Mouse (Mus musculus) small intestine, adult 2 months (tissue): ENCODE measurements around the gene Pkhd1. TPM values are rescaled to one million over a fixed set of nuclear protein-coding genes. Genes with fewer than 3 reads are reported as not detected.
A peak's percentile ranks its signal among the peaks of the same experiment; 100 is the strongest.

Experiments
- H3K27ac ChIP-seq: fragments of 200-500 bp; 2 replicates; pipeline ENCODE4 v1.5.1; 2012; ENCODE audit warnings: low read depth, low read length, control low read depth, inconsistent platforms; ENCODE audit not compliant: insufficient read depth
- H3K27me3 ChIP-seq: fragments of 200-500 bp; 2 replicates; pipeline ENCODE4 v1.6.1; 2012; ENCODE audit warnings: mild to moderate bottlenecking, moderate library complexity, low read length, inconsistent platforms; ENCODE audit not compliant: control insufficient read depth, insufficient read depth
- H3K36me3 ChIP-seq: fragments of 200-500 bp; 2 replicates; pipeline ENCODE4 v1.6.1; 2012; ENCODE audit warnings: mild to moderate bottlenecking, low read length, control low read depth, inconsistent platforms; ENCODE audit not compliant: control insufficient read depth, insufficient read depth
- H3K4me1 ChIP-seq: fragments of 200-500 bp; 2 replicates; pipeline ENCODE4 v1.6.1; 2012; ENCODE audit warnings: low read length, inconsistent platforms, mixed read lengths; ENCODE audit not compliant: control insufficient read depth, insufficient read depth, insufficient read length
- H3K4me3 ChIP-seq: fragments of 200-500 bp; 2 replicates; pipeline ENCODE4 v1.5.1; 2012; ENCODE audit warnings: low read depth, mild to moderate bottlenecking, control low read depth, inconsistent platforms, low read length, moderate library complexity
- CTCF ChIP-seq: fragments of 200-500 bp; IDR thresholded peaks from 2 replicates; pipeline ENCODE4 v1.5.1; 2012; ENCODE audit warnings: low read depth, mild to moderate bottlenecking, control low read depth, inconsistent platforms, low read length, moderate library complexity, mixed read lengths; ENCODE audit not compliant: insufficient replicate concordance, insufficient read length; ENCODE audit errors: extremely low read depth
- POLR2A ChIP-seq: fragments of 200-500 bp; IDR thresholded peaks from 2 replicates; pipeline ENCODE4 v1.6.1; 2012; ENCODE audit warnings: low read depth, mild to moderate bottlenecking, control low read depth, inconsistent platforms, low read length, moderate library complexity
- whole genome bisulfite sequencing: fragments of 180-500 bp; shearing (Covaris S2); methylation state at CpG from one replicate; pipeline ENCODE4 v1.1.7; 2018; 5-methylcytosine and 5-hydroxymethylcytosine counted together
- polyA plus RNA-seq: library from polyadenylated mRNA; depleted of rRNA; stranded (reverse); fragments of >200 nt; gene quantifications from 2 replicates; pipeline ENCODE4 v1.2.3, GENCODE M21; 2012

Gene Pkhd1
- polyA plus RNA-seq, 1 experiment, result 0.03 TPM

DNA sequence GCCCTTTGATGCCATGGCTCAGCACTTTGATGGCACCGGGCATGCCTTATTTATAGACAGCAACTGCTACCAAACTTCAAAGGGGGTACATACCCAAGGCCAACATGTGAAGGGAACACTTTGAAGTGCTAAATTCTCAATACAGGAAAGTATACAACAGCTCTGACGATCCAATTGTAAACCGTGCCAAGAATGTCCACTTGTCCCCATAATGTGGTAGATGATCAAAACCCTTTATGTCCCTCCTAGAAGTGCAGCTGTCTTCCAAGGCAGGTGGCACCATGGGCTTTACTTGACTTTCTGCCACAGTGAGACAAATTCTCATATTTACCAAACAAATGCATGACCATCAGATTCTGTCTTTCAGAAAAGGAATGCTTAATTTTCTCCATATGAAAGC lies 6.7 kb upstream of the Pkhd1 start:
- 91% methylated on average over 3 of the region's 3 CpGs for WGBS
- Histone ChIP-seq H3K36me3 (no peaks in the 10 kb centered on the region), H3K27me3 (no peaks in the 10 kb centered on the region), H3K27ac (no peak overlapping the region), H3K4me3 (no peak overlapping the region), H3K4me1 (no peaks in the 10 kb centered on the region)
- TF ChIP-seq POLR2A (no peak), CTCF (no peak)

- H3K4me1 ChIP-seq, result no peaks in the 10 kb centered on the region
- H3K27ac ChIP-seq, result no peak overlapping the region
- no peak for TF ChIP-seq CTCF
- no peak for TF ChIP-seq POLR2A
- H3K36me3 ChIP-seq, result no peaks in the 10 kb centered on the region
- 78% methylated on average over 4 of the region's 4 CpGs for WGBS
- H3K4me3 ChIP-seq, result no peak overlapping the region
- no peaks in the 10 kb centered on the region for H3K27me3 ChIP-seq
Measured at GRCm38 (mm10) chr1:20623375-20623774, 5.5 kb upstream of the Pkhd1 start.

DNA sequence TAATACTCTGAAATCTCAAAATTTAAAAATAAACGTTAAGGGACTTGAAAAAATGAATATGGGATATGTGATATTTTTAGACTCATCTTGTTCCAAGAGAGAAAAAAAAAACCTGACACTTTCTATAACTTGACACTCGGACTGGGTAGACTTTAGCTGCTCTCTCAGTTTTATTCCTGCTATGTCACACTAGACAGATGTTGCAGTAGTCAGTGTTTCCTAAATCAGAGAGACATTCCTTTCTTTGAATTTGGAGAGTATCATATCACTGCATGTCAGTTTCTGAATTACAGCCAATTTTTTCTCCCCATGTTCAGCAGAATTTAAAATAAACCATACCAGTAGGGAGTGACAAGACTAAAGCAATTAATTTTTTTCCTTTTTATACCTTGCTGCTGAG lies 2.7 kb upstream of the Pkhd1 start:
- WGBS, result 62% methylated on average over 2 of the region's 2 CpGs

GRCm38 (mm10) chr1:20619363-20619762 lies 1.5 kb upstream of the Pkhd1 start:
- H3K4me1 ChIP-seq, result no peaks in the 10 kb centered on the region
- H3K36me3 ChIP-seq, result no peaks in the 10 kb centered on the region
- H3K27me3 ChIP-seq, result no peaks in the 10 kb centered on the region
- TF ChIP-seq POLR2A (no peak), CTCF (no peak)
- no peak overlapping the region for H3K27ac ChIP-seq
- 61% methylated on average over 3 of the region's 3 CpGs for WGBS
- H3K4me3 ChIP-seq, result no peak overlapping the region

More for the DNA sequence above, 2.7 kb upstream of the Pkhd1 start:
- Histone ChIP-seq H3K27me3 (no peaks in the 10 kb centered on the region), H3K4me3 (no peak overlapping the region), H3K4me1 (no peaks in the 10 kb centered on the region), H3K27ac (no peak overlapping the region), H3K36me3 (no peaks in the 10 kb centered on the region)
- TF ChIP-seq POLR2A (no peak), CTCF (no peak)

DNA sequence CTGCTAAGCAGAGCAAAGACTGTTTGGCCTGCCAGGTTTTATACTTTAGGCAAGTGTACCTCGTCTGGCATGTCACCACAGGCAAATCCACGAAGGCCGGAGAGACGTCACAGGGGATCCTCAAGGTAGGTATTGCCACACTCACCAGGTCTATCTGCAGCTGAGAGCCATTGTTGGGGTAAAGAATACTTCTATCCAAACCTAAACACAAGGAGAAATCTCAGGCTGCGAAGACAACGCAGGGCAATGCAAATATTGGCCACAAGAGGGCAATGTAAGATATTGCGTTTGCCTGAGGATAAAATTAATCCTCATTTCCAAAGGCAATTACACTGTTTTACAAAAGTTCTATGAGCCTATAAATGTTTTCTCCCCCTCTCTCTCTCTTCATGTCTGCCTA lies 5.2 kb downstream of the Pkhd1 start:
- peak; percentile 50; the same call in 1 of the 2 replicates for TF ChIP-seq CTCF
- no peak for TF ChIP-seq POLR2A
- Histone ChIP-seq H3K27me3 (no peaks in the 10 kb centered on the region), H3K27ac (no peak overlapping the region), H3K36me3 (no peaks in the 10 kb centered on the region), H3K4me1 (no peaks in the 10 kb centered on the region), H3K4me3 (no peak overlapping the region)
- WGBS, result 33% methylated on average over 7 of the region's 7 CpGs

DNA sequence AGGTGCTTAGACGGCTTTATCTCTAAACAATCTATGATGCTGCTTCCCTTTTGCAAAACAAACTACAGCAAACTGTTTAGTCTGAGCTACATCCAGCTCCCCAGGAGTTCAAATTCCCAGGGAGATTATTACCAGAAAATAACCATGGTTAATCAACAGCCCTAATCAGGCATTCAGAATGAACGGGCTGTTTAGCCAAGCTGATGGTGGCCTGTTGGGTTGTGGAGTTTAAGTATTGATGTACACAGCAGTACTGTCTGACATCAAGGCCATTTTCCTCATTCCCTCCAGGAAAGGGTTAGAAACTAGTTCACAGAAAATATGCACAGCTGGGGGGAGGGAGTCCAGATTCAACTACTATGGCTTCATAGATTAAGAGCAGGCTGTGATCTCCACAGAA lies 12.4 kb downstream of the Pkhd1 start:
- Histone ChIP-seq H3K36me3 (no peaks in the 10 kb centered on the region), H3K4me1 (no peaks in the 10 kb centered on the region), H3K27me3 (no peaks in the 10 kb centered on the region), H3K4me3 (no peak overlapping the region), H3K27ac (no peak overlapping the region)
- 56% methylated on average over 2 of the region's 2 CpGs for WGBS
- TF ChIP-seq CTCF, result no peak
- no peak for TF ChIP-seq POLR2A

- WGBS, result 83% methylated on average over 5 of the region's 5 CpGs
- no peak overlapping the region for H3K4me3 ChIP-seq
Measured at GRCm38 (mm10) chr1:20590488-20590887, 27.4 kb downstream of the Pkhd1 start.

GRCm38 (mm10) chr1:20571469-20571868 lies 46.4 kb downstream of the Pkhd1 start:
- Histone ChIP-seq H3K27me3 (no peaks in the 10 kb centered on the region), H3K4me1 (no peaks in the 10 kb centered on the region), H3K36me3 (no peaks in the 10 kb centered on the region), H3K4me3 (no peak overlapping the region), H3K27ac (no peak overlapping the region)
- 67% methylated on average over 5 of the region's 5 CpGs for WGBS
- TF ChIP-seq POLR2A (no peak), CTCF (no peak)

More at GRCm38 (mm10) chr1:20590488-20590887, 27.4 kb downstream of the Pkhd1 start:
- H3K27me3 ChIP-seq, result no peaks in the 10 kb centered on the region
- H3K4me1 ChIP-seq, result no peaks in the 10 kb centered on the region
- H3K36me3 ChIP-seq, result no peaks in the 10 kb centered on the region
- no peak overlapping the region for H3K27ac ChIP-seq
- no peak for TF ChIP-seq POLR2A
- TF ChIP-seq CTCF, result no peak
